Mouse (Mus musculus) midbrain, postnatal 0 days (tissue): ENCODE results near the gene Tiam1. TPM values are rescaled to one million over a fixed set of nuclear protein-coding genes. Genes with fewer than 3 reads are reported as not detected.

ENCODE experiments used
- ATAC-seq: fragments of 200-750 bp; cut with Nextera tagmentation; 2 replicates; pipeline ENCODE4 v1.8.0; 2017; ENCODE audit warnings: moderate number of reproducible peaks, mild to moderate bottlenecking, moderate TSS enrichment, moderate library complexity; ENCODE audit not compliant: low FRiP score
- DNase-seq: peaks from one replicate; pipeline ENCODE4 v3.0.0-alpha.2; 2015; ENCODE audit warnings: low spot score
- H3K27ac ChIP-seq: fragments of 300-500 bp; sonication (generic); 2 replicates; pipeline ENCODE4 v1.5.1; 2014; ENCODE audit warnings: low read depth, mild to moderate bottlenecking, low read length, mixed read lengths
- H3K27me3 ChIP-seq: fragments of 300-500 bp; sonication (generic); 2 replicates; pipeline ENCODE4 v1.6.1; 2014; ENCODE audit warnings: low read length, control low read depth, mixed read lengths; ENCODE audit not compliant: insufficient read depth
- H3K36me3 ChIP-seq: fragments of 300-500 bp; sonication (generic); 2 replicates; pipeline ENCODE4 v1.6.1; 2014; ENCODE audit warnings: low read length, control low read depth, mixed read lengths; ENCODE audit not compliant: insufficient read depth
- H3K4me1 ChIP-seq: fragments of 300-500 bp; sonication (generic); 2 replicates; pipeline ENCODE4 v1.6.1; 2014; ENCODE audit warnings: mild to moderate bottlenecking, control low read depth, antibody characterized with exemption, low read length, mixed read lengths; ENCODE audit not compliant: insufficient read depth
- H3K4me2 ChIP-seq: fragments of 300-500 bp; sonication (generic); 2 replicates; pipeline ENCODE4 v1.6.1; 2014; ENCODE audit warnings: low read depth, mild to moderate bottlenecking, low read length, mixed read lengths; ENCODE audit not compliant: poor library complexity, severe bottlenecking
- H3K4me3 ChIP-seq: fragments of 300-500 bp; sonication (generic); 2 replicates; pipeline ENCODE4 v1.5.1; 2014; ENCODE audit warnings: low read depth, mild to moderate bottlenecking, low read length, moderate library complexity
- H3K9ac ChIP-seq: fragments of 300-500 bp; sonication (generic); replicated peaks from 2 replicates; pipeline ENCODE4 v1.6.1; 2014; ENCODE audit warnings: mild to moderate bottlenecking, low read length, moderate library complexity, mixed read lengths; ENCODE audit not compliant: poor library complexity, severe bottlenecking
- H3K9me3 ChIP-seq: fragments of 300-500 bp; sonication (generic); 2 replicates; pipeline ENCODE4 v1.6.1; 2016; ENCODE audit warnings: low read length, control low read depth
- CTCF ChIP-seq: IDR thresholded peaks from 2 replicates; pipeline ENCODE4 v1.5.1; 2016; ENCODE audit warnings: antibody characterized with exemption, mild to moderate bottlenecking
- WGBS: fragments of 180-500 bp; shearing (Covaris S2); extraction: QIAGEN DNeasy Blood & Tissue Kit; methylation state at CpG from one replicate; pipeline ENCODE4 v1.1.7; 2014; 5-methylcytosine and 5-hydroxymethylcytosine counted together
- polyA plus RNA-seq: library from polyadenylated mRNA; unstranded; fragments of >200 nt; fragmentation: Nextera tagmentation; extraction: Ambion mirVana; gene quantifications from 2 replicates; pipeline ENCODE4 v1.2.1, GENCODE M21; 2015
- total RNA-seq: library from RNA; depleted of rRNA; stranded (reverse); fragments of >200 nt; gene quantifications from 2 replicates; pipeline ENCODE4 v1.2.3, GENCODE M21; 2014

Gene Tiam1
- total and polyA plus RNA-seq, 2 experiments from 2014 or later = 17.6 to 26.9 TPM

DNA sequence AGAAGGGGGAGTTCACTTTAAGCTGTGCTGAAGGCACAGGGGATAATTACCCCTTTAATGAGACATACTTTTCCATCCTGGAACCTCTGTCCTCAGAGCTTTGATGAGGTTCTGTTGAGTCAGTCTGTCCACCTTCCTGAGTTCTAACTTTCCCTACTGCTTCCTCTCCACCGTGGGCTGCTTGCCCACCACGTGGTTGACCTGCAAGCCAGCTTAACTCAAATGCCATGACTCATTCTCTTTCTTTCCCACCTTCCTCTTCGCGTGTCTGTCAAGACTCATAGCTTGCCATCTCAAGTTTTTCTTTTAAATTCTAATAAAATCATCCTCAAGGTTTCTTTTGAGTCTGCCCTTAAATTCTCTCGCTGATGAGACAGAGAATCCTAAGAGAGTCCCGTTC, 37.4 kb upstream of the Tiam1 start:
- Histone ChIP-seq H3K9me3 (no peaks in the 10 kb centered on the region), H3K4me3 (no peak overlapping the region), H3K27ac (no peak overlapping the region), H3K4me1 (no peaks in the 10 kb centered on the region), H3K9ac (no peak overlapping the region), H3K27me3 (no peaks in the 10 kb centered on the region), H3K36me3 (no peaks in the 10 kb centered on the region), H3K4me2 (no peak overlapping the region)
- ATAC-seq = no peak
- TF ChIP-seq CTCF = no peak
- DNase-seq = no peak
- WGBS = 89% methylated on average over 6 of the region's 6 CpGs

DNA sequence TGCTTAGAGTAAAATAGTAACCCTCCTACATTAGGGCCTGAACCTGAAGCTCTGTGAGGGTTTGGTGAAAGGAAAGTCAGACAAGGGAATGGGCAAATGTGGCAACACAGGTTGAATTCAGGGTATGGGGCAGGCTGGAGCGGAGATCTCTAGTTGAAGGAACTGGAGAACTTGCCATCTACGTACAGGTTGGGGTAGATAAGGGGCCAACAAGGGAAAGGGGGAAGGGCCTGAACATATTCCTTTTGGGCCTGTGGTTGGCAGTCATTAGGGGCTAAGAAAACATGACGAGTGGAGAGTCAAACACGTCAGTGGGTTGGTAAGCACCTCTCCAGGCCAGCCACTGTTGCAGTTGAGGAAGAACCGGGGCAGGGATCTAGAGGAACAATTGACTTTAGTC, 36.3 kb upstream of the Tiam1 start:
- Histone ChIP-seq H3K27me3 (no peaks in the 10 kb centered on the region), H3K9ac (no peak overlapping the region), H3K27ac (no peak overlapping the region), H3K4me1 (no peaks in the 10 kb centered on the region), H3K9me3 (no peaks in the 10 kb centered on the region), H3K4me2 (no peak overlapping the region), H3K36me3 (no peaks in the 10 kb centered on the region), H3K4me3 (no peak overlapping the region)
- TF ChIP-seq CTCF = no peak
- DNase-seq (no peak), ATAC-seq (no peak)
- 80% methylated on average over 5 of the region's 5 CpGs for WGBS

DNA sequence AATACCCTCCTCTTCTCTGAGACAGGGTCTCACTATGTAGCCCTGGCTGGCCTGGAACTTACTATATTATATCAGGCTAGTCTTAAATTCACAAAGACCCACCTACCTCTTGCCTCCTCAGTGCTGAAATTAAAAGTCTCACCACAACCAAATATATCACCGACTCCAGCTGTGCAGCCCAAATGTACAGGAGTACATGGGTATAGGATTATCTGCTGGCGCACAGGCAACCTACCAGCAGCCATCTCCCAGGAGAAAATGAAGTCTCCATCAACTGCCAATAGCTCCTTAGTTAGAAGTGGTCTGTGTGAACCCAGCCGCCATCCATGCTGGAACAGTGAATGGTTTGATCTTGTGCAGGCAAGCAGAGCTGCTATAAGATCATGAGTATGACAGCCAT, 34.8 kb upstream of the Tiam1 start:
- H3K4me2 ChIP-seq = no peak overlapping the region
- H3K9me3 ChIP-seq = no peaks in the 10 kb centered on the region
- ATAC-seq = no peak
- H3K4me3 ChIP-seq = no peak overlapping the region
- no peak overlapping the region for H3K9ac ChIP-seq
- TF ChIP-seq CTCF = no peak
- no peak for DNase-seq
- no peaks in the 10 kb centered on the region for H3K27me3 ChIP-seq
- no peak overlapping the region for H3K27ac ChIP-seq
- H3K4me1 ChIP-seq = no peaks in the 10 kb centered on the region
- no peaks in the 10 kb centered on the region for H3K36me3 ChIP-seq
- 94% methylated on average over 3 of the region's 3 CpGs for WGBS

DNA sequence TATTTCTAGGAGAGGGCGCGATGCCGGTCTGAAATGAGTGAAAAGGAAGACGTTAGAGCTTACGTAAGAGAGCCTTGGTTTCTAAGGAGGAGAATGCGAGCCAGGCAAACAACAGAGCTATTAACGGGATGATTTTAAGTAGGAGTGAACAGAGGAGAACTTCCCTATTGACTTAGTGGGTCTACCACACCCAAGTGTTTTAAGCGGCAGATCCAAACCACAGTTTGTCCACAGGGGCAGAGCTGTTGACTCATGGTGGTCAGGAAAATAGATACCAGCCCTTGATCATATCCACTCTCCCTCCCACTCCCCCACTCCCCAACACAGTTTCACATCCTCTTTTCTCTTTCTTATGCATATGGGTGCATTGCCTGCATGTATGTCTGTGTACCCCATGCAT, 33.9 kb upstream of the Tiam1 start:
- ATAC-seq (no peak), DNase-seq (no peak)
- WGBS = 82% methylated on average over 8 of the region's 8 CpGs
- no peak overlapping the region for H3K9ac ChIP-seq
- H3K27ac ChIP-seq = no peak overlapping the region
- no peaks in the 10 kb centered on the region for H3K27me3 ChIP-seq
- no peaks in the 10 kb centered on the region for H3K36me3 ChIP-seq
- no peak overlapping the region for H3K4me2 ChIP-seq
- TF ChIP-seq CTCF = no peak
- no peaks in the 10 kb centered on the region for H3K4me1 ChIP-seq
- H3K9me3 ChIP-seq = no peaks in the 10 kb centered on the region
- no peak overlapping the region for H3K4me3 ChIP-seq

DNA sequence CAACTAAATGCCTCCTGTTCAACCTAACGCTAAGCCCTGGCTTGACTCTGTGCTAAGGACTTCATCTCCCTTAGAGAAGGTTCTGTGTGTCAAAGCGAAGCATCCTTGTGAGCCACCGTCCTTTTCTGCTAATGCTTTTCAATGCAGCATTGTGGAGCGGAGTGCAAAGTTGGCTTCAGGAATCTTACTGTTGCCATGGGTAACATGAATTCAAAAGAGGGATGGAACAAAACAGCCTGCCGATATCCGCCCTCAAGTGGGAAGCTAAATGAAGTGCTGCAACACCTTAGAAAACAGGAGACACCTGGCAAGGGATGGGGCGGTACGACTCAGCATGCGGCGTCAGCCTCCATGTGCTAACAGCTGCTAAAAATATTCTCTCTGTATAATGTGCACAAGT, 32.9 kb upstream of the Tiam1 start:
- Histone ChIP-seq H3K27me3 (no peaks in the 10 kb centered on the region), H3K4me2 (peak overlapping the region; percentile 21), H3K4me3 (no peak overlapping the region), H3K9ac (no peak overlapping the region), H3K36me3 (no peaks in the 10 kb centered on the region), H3K9me3 (no peaks in the 10 kb centered on the region), H3K27ac (peak overlapping the region; percentile 57), H3K4me1 (0 out of 2 replicates have a peak, but pooled peaks cover under 1% of the 10 kb centered on the region)
- TF ChIP-seq CTCF = peak; percentile 63
- WGBS = 15% methylated on average over 10 of the region's 10 CpGs
- DNase-seq (peak; percentile 86), ATAC-seq (peak; percentile 84)

DNA sequence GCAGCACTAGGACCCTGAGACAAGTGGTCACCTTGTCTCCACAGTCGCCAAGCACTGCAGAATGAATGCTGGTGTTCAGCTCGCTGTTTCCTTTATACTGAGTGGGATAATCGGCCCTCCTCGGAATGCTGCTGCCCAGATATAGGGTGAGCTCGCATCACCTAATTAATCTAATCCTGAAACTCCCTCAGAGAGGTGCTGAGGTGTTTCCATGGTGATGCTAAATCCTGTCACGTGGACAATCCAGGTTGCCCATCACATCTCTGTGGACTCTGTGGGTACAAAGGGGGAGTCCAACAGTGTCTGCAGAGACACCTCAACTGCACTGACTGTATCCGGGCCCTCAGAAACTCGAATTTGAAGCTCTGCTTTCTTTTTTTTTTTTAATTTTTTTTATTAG, 27.8 kb upstream of the Tiam1 start:
- H3K27ac ChIP-seq = no peak overlapping the region
- H3K4me1 ChIP-seq = 0 out of 2 replicates have a peak, but pooled peaks cover 2% of the 10 kb centered on the region
- TF ChIP-seq CTCF = no peak
- peak overlapping the region; percentile 9; the same call in 1 of the 2 replicates for H3K4me2 ChIP-seq
- no peaks in the 10 kb centered on the region for H3K36me3 ChIP-seq
- no peaks in the 10 kb centered on the region for H3K27me3 ChIP-seq
- H3K4me3 ChIP-seq = no peak overlapping the region
- 18% methylated on average over 8 of the region's 8 CpGs for WGBS
- H3K9ac ChIP-seq = no peak overlapping the region
- DNase-seq = peak; percentile 32
- peak; percentile 52; the same call in 1 of the 2 replicates for ATAC-seq
- no peaks in the 10 kb centered on the region for H3K9me3 ChIP-seq
